Mouse (Mus musculus): ENCODE measurements around the gene Stac3.

DNA sequence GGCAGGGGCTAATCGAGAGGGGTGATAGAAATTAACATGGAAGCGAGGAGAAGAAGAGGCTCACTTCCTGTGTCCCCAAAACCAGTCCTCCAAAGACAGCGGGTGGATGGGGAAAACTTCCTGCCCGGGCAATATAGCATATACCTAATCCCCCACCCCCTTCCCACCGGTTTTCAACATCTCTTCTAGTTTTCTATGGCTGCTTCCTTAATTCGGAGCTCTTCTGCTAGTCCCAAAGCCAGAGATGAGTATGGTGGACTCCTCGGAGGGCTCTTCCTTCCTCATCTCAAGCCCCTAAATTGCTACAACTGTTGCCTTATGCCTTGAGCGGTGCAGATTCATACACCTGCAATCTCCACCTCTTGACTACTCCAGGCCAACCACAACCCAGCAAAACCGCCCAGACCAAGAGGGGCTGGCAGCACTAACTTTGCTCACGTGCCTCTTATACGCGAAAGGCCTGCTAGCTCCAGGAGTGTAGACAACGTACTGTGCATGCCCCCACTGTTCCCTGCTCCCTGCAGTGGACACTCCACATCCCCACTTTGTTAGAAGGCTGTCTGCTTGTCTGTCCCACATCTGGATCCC lies 12.7 kb downstream of the Stac3 start:
- TF ChIP-seq CTCF (IDR thresholded peaks at IDR 0.05; ENCODE audit: borderline replicate concordance, control insufficient read depth, extremely low read depth, insufficient read depth, low read length, poor library complexity), result no peak
- no peak for TF ChIP-seq POLR2A (IDR thresholded peaks at IDR 0.05; ENCODE audit: control insufficient read depth, extremely low read depth, insufficient read depth, low read length, poor library complexity)
